Mouse (Mus musculus) megakaryocyte, embryonic 14.5 days (primary cell): ENCODE results near the gene 7530416G11Rik.

ENCODE experiments used
- FLI1 ChIP-seq: IDR thresholded peaks from 2 replicates; pipeline ENCODE4 v1.6.1; 2012; ENCODE audit warnings: low read length, inconsistent platforms, mixed read lengths
- GATA1 ChIP-seq: IDR thresholded peaks from 3 replicates; pipeline ENCODE4 v1.6.1; 2012; ENCODE audit warnings: mixed read lengths, low read length, inconsistent platforms, borderline replicate concordance

DNA sequence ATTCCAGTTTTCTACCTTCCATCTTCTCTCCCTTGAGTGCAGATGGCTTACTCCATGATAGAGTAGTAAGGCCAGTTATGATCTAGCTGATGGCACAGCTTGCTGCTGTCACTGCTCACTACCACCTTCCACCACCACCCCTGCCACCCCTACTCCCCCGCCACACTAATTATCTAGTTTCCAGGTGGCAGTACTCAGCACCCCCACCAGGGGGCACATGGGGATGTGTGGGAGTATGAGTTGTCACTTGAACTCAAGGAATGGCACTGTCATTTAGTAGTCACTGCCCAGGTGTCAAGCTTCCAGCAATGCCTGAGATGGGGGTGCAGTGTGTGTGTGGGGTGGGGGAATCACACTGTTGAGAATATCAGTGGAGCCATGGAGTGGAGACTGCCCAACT is 25.4 kb downstream of the 7530416G11Rik start:
- TF ChIP-seq GATA1, result no peak
- no peak for TF ChIP-seq FLI1
